Mouse (Mus musculus): ENCODE measurements at regions not wholly inside any gene's neighbourhood (a gene's known extent, or its start where the extent isn't known, plus 50 kb on each side); places are given as distances from the start of the nearest gene placed in this dataset.

DNA sequence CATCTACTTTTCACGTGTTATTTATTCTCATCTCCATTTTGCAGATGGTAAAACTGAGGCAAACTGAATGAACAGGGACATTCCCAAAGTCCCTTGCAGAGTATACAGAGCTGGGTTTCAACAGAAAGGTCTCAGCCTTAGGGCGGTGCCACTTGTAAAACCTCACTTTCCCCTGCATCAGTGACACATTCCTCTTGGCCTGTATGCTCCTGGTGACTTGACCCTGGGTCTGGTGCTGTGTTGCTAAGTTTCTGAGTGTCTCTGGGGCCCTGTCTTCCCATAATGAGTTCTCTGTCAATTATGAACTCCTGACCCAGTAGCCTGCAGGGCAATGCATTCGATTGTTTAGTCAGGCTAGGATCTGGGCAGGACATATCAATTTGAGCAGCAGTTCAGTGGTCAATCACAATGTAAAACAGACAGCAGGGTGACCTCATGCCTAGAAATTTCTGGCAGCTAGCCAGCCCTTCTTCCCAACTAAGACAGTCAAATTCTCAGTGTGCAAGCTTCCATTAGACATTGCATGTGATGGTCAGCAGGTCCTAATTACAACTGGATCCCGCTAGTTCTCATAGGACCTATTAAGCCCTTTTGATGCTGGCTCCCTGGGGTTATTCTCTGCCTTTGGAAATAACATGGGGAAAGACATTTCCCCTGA lies 863.5 kb upstream of the Lrrc6 start:
- peak; percentile 2 to 3 for DNase-seq

DNA sequence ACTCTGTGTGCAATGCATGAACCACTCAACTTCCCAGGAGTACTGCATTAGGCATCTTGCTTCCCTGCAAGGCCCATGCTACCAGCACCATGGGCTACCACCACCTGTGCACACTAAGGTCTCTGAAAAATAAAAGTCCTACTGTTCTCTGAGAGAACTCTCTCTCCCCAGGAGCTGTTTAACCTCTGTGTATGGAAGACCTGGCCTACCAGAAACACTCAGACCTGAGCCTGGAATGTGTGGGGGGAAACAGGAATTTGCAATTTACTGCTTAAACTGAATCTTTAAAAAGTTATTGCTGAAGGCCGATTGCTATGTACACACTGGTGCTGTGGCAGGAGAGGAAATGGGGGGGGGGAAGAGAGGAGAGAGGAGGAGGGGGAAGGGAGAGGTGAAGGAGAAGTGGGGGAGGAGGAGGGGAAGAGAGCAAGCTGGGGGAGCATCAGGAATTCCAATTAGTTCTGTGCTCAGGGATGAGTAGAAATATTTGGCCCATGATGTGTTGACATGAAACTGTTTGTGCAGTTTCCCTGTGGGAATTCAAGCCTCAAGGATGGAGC lies 860.4 kb upstream of the Lrrc6 start:
- no peak for DNase-seq

DNA sequence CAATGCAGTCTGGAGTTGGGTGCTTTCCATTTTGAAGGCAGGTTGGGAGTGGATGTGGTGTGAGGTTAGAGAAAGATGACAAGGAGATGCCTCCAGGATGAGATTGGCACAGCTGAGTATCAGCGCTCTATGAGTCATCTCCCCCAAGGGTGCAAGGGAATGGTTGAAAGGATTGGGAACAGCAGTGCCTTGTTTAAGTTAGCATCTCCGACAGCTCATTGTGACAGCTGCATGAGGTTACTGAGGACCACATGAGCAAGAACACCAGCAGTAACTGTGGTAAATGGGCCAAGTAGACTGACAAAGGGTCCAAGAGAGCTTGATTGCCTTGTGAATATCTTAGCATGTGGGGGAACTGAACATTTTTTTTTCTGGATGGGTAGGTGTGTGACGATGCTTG lies 857.2 kb upstream of the Lrrc6 start:
- DNase-seq = no peak

DNA sequence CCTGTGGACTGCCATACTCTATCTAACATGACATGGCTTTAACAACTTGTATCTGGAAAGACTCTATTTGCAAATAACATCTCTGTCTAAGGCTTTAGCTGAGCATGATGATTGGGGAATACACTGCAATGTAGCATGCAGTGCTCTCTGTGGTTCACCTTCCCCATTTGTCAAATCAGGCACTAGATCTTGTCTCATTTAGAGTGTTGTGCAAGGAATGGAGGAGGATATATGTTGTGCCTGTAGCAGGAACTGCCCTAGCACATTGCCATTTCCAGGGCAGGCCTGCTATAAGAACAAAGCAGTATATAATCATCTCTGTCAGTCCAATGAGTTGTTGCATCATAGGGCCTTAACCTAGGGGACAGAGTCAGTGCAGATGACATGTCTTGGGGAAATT lies 854.6 kb upstream of the Lrrc6 start:
- no peak for DNase-seq

DNA sequence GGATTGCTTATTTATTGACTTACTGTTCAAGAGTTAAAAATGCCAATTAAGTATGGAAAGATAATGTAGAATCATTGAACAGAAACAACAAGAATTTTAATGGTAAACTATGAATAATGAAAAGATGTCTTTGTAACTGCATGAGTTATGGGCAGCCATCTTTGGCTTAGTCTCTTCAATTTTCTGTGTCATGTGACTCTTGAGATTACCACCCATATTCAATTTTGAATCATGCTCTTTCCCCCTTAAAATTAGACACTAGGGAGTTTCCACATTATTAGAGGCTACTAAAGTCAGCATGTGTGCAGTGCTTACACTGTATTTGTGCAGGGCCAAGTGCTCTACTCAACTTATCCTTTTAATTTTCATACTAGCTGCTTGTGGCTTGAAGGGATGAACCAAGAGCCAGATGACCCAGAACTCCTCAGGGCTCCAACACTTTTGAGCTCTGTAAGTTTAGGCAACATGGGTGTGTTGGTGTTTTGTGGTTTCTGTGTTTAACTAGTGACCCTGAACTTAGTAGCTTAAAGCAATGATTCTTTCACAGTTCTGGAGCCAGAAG lies 854.0 kb upstream of the Lrrc6 start:
- no peak for DNase-seq

DNA sequence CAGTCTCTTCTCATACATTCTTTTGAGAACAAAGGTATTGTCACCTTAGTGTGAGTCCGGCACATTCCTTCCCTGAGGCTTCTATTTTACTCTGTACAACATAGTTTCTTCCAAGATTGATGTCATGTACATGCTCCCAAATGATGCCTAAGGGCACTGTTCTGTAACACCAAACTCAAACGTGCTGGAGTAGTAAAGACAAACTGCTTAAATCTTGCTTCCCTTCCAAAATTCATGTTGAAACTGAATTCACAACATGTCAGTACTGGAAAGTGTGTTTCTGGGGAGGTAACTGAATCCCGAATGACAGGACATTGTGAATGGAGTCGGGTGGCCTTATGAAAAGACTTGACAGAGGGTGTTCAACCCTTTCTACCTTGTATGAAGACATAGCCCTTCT lies 848.8 kb upstream of the Lrrc6 start:
- no peak for DNase-seq

DNA sequence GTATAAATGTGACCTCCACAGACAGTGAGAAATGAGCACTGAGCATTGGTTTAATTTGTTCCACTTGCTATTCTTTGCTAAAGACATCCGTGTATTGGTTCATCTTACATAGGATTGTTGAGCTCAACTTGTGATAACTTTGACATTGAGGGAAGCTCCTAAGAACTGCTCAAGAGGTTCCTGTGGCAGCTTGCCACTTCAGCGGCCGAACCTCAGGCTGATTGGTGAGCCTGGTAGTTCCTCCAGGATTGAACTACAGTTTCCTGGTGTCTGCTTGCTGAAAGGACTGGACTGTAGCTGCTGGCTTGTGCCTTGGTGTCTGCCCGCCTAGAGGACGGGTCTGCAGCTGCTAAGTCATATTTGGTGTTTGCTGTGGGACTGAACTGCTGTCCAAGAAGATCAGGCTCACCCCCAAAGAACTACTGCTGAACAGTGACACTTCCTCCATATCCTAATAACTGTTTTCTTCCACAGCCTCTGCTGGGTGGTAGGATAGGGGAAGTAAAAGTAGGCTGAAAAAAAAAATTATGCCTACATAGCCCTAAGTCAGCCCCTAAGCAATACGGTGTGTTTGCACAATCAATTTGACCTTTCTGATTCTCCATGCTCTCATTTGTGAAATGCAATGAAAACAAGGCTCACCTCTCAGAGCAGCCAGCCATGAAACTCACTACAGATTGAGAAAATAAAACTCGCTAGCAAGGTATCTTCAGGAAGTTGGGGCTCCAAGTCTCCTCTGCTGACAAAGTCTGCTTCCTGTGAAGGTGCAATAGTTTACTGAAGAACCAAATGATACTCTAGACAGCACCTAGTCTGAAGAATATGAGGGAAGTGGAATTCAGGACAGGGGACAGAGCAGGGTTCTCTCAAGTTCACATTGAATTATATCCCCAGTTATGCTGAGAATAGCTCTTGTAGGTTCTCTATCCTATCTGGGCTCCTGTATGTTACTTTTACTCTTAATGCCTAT lies 844.8 kb upstream of the Lrrc6 start:
- DNase-seq = no peak

DNA sequence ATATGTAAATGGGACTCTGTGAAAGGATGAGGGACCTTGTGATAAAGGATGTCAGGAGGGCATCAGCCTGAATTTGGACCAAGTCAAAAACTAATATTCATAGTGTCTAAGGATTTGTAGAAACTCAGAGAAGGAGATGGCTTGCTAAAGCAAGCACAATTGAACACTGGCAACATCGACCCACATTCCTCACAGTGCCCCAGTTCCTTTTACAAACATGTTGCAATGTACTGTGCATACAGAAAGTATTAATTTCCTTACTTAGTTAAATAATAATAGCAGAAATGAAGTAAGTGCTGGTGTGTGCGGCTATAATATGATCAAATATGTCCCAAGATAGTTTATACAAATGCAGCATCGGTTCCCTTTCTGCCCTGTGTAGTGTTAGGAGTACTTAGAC lies 841.3 kb upstream of the Lrrc6 start:
- DNase-seq = no peak

DNA sequence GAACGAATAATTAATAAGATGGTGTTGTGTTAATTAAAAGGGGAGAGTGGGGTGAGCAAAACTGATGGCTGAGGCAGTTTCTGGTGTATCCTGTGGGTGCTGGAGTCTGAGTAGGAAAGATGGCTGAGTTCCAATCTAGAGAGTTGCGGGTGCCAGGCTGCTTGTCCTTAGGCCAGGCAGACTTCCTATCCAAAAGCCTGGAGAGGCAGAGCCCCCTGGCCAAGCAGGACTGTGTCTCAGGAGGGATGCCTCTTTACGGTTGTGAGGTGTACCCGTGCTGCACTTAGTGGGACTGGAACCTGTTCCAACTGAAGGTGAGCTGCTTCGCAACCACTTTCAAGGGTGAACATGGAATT lies 836.3 kb upstream of the Lrrc6 start:
- DNase-seq = no peak

DNA sequence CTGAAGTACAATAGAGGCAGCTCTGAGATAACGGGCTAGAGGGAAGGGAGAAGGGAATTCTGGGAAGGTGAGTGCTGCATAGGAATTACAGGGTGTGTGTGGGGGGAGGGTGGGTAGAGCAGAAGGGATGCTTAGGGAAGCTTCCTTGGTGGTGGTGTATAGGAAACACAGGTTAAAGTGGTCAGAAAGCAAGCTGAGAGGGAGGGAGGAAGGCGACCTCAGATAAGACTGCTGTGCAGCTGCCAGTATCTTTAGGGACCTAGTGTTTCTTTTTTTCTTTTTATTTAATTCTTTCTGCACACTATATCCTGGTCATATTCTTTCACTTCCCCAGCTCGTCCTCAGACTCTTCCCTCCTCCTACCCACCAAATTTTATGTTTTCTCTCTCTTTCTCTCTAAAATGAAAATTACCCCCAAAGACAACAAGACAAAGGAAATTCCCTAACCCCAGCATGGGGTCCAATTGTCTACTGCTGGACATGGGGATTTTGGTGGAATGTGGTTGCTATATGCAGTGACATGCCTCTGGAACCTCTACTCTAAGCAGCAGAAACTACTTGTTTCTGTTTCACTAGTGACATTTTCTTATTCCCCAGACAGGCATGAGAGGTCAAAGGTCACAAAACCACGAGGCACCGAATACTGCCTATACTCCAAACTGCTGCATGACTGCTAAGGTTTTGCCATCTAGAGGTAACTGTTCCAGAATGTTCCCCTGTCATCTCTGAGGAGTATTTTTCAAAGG lies 835.8 kb upstream of the Lrrc6 start:
- DNase-seq = no peak

DNA sequence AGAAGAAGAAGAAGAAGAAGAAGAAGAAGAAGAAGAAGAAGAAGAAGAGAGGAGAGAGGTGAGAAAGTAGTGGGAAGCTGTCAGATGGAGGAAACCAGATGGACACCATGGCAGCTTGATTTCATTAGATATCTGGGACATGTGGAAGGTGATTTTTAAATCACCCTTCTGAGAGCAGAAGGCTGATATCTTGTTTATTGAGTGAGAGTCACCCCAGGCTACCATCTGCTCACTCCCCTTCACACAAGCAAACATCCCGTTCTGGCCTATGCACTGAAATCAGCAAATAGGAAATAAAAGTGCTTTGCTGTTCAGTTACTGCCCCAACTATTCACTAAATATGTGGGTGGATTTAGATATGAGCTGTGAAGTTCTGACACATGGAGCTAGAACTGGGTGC lies 831.8 kb upstream of the Lrrc6 start:
- no peak for DNase-seq

DNA sequence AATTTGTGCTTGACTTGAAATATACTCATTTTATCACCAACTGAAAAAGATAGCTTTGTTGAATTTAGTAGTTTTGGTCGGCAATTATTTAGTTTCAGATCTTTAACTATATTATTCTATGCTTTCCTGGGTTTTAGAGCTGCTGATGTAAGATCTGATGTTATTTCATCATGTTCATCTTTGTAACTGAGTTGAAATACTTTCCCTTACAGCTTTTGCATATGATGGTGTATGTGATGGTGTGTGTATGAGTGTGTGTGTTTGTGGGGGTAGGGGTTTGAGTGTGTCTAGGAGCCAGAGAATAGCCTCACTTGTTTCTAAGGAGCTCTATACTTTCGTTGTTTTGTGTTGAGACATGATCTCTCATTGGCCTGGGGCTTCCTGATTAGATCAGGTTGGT lies 819.6 kb upstream of the Lrrc6 start:
- no peak for DNase-seq

DNA sequence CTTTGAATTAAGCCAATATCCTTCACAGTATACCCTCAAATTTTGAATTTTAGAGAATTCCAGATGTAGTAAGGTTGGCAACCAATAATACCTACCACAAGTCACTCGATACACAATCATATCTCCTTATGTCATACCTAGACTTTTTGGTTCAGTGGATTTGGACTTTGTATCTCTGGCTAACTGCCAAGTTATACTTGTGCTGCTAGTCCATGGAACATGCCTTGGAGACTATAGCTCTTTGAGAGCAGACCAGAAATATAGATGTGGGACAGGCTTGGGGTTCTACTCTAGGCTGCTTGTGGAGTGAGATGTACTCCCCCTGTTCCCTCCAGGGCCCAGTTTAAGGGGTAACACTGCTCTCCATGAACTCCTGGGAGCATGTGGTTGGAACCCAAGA lies 814.5 kb upstream of the Lrrc6 start:
- no peak for DNase-seq

DNA sequence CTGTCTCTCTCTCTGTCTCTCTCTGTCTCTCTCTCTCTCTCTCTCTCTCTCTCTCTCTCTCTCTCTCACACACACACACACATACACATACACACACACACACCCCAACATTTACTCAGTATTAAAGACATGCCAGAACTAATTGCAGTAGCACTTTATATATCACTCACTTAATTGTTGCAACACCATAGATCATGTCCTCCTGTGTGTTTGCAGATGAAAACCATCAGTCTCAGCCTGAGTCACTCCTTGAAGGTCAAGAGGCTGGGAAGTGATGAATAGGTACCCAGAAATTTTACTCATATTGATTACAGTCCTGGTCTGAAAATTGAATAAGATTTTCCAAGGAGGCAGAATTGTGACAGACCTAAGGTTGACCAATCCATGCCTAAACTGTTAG lies 812.9 kb upstream of the Lrrc6 start:
- no peak for DNase-seq

DNA sequence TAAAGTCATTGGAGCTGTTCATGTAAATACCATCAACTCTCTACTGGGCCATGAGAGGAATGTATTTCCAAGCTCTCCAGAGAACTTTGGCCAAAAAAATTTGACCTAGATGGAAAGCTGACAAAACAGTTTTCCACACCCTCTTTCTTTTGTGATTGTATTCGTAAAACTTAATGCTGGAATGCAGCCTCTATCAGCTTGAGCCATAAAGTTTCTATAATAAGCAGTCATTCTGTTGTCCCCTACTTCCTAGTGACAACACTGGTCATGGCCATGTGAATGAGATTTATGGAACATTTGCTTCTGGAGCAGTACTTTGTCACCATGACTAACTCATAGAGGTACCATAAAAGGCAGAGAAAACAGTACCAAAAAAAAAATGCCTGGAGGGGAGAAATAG lies 805.0 kb upstream of the Lrrc6 start:
- DNase-seq = no peak

DNA sequence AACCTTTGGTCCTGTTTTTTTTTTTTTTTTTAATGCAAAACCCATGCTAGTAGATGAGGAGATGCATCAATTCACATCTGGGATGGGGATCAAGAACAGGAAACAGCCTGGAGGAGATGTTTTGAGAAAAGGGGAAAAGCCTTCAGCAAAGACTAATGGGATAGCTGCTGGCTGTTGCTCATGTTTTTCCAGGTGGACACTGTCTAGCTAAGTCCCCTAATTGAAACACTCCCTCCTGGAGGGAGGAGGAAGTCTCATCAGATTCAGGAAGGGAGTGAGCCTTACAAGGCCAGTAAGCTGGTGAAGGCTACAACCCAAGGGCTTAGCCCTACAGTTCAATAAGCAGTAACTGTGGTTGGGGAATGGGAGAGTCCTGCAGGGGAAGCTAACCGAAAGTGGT lies 803.1 kb upstream of the Lrrc6 start:
- no peak for DNase-seq

DNA sequence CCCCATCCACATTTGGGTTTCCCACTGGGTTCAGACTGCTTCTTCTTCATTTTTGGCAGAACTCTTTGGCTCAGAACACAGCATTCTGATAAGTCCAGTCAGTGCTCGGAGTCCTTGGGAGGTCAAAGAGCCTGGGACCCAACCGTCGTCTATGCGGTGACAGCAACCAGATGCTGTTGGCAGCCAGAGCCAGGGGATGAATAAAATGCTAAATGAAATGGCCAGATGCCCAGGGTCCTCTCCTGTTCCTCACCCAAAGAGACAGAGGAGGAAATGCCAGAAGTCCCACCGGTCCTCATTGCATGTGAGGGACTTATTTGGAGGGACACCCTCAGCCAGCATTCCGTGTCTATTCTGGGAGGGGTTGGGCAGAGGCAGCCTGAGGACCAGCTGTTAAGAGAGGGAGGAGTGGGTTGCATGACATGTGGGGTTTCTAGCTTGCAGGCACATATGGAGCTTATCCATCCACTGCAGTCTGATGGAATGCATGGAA lies 801.2 kb upstream of the Lrrc6 start:
- DNase-seq = no peak

DNA sequence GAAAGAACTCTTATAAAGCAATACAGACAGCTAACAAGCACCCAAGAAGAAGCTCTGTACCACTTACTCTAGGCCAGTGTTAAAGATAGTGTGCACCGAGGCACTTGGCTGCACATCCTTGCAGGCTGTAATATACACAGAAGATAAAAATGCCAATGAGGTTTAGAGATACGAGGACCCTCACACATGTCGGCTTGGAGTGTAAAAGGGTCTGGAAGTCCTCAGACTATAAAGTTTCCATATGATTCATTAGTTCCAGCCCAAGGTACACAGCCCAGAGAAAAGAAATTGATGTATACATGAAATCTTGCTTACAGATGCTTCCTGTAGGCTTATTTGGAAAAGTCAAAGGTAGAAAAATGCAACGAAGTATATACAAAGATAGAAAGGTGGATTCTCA lies 800.3 kb upstream of the Lrrc6 start:
- DNase-seq = no peak

DNA sequence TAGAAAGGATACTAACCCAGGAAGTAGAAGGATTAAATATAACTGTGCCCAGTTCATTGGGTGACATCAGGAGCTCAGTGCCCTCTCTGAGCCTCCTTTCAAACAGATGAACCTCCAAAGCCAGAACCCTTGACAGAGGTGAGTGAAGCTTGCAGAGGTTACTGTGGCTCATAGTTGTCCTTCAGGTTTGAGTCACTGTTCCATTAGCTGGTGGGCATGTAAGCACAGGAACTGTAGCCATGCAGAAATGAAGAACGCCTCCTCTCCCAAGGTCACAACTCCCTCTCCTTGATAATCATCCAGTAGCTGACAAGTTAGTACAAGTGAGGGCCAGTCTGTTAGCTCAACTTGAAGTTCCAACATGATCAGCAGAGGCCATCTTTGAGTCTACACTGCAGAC lies 794.1 kb upstream of the Lrrc6 start:
- no peak for DNase-seq

DNA sequence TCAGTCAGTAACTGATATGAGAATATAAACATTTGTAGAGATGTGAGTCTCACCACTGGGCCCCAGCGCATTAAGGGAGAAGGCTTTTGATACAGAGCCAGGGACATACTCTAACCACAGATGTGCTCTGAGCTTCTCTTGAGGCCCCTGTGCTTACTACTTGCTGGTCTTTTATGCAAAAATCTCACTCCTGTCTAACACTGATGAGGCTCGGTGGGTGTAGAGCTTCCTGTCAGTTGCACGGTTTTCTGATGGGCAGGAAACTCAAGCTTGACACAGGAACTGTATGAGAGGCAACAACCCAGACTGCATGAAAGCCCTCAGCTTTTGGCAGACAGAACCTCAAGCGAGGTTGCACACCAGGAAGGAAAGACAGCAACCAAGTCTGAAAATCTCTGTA lies 789.0 kb upstream of the Lrrc6 start:
- no peak for DNase-seq

DNA sequence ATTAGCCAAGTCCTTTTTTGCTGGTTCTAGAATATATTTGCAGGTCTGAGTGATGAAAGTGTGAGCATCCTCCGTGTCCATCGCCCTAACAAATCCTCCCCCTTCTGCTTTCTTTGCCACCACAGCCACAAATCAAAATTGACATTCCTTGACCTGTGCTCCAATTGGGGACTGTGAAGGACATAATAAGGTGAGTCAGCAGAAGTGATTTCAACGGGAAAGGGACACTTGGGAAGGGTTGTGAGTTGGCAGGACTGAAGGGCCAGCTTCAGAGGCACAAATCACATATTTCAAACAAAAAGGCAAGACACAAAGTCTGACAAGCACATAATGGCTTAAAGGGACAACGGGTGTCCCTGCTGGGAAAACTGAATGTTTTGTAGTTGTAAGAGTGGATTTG lies 784.2 kb upstream of the Lrrc6 start:
- DNase-seq = no peak

DNA sequence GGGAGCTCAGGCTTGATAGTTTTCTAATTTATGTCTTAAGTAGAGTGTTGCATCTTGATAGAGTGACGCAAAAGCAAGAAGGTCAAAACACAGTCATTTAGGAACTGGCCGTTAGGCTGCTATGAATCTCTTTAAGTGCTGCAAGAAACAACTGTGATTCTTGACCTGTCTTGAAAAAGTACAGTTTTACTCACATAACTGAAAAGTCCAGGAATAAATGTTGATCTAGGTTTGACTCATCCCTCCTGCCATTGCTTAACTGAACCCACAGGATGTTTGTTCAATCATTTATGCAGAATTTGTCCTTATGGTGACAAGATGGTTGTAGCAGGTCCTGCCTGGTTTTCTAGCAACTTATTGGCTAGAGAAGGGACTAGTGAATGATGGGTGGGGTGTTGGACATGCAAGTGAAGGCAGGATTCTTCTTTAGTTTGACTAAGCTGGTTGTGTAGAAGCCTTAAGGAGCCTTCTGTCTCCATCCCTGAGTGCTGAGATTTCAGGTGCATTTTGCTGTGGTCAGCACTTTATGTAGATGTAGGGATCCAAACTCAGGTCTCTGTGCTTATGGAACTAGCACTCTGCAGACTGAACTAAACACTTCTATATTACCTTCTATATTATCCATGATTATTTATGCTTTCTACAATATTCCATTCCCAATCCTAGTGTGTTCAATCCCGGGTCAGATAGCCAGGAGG lies 782.7 kb upstream of the Lrrc6 start:
- no peak for DNase-seq

All from cerebellum, postnatal 36 days (tissue).